Mouse (Mus musculus) hindbrain, embryonic 10.5 days (tissue): ENCODE results near the gene Prkab2. TPM values are rescaled to one million over a fixed set of nuclear protein-coding genes. Genes with fewer than 3 reads are reported as not detected.

ENCODE experiments used
- DNase-seq: peaks from one replicate; pipeline ENCODE4 v3.0.0-alpha.2; 2017; ENCODE audit warnings: low spot score
- H3K27ac ChIP-seq: fragments of 300-500 bp; sonication (generic); 2 replicates; pipeline ENCODE4 v1.5.1; 2016; ENCODE audit warnings: mild to moderate bottlenecking, moderate library complexity
- H3K27me3 ChIP-seq: fragments of 300-500 bp; sonication (generic); 2 replicates; pipeline ENCODE4 v1.6.1; 2016; ENCODE audit warnings: mild to moderate bottlenecking; ENCODE audit not compliant: poor library complexity, insufficient read depth, severe bottlenecking
- H3K36me3 ChIP-seq: fragments of 300-500 bp; sonication (generic); 2 replicates; pipeline ENCODE4 v1.6.1; 2016; ENCODE audit warnings: mild to moderate bottlenecking, moderate library complexity
- H3K4me1 ChIP-seq: fragments of 300-500 bp; sonication (generic); replicated peaks from 2 replicates; pipeline ENCODE4 v1.6.1; 2016; ENCODE audit warnings: mild to moderate bottlenecking
- H3K4me3 ChIP-seq: fragments of 300-500 bp; sonication (generic); 2 replicates; pipeline ENCODE4 v1.5.1; 2016; ENCODE audit warnings: mild to moderate bottlenecking, moderate library complexity
- H3K9me3 ChIP-seq: fragments of 300-500 bp; sonication (generic); 2 replicates; pipeline ENCODE4 v1.6.1; 2016; ENCODE audit warnings: mild to moderate bottlenecking, moderate library complexity
- WGBS: fragments of 180-500 bp; shearing (Covaris S2); methylation state at CpG from one replicate; pipeline ENCODE4 v1.1.7; 2016; 5-methylcytosine and 5-hydroxymethylcytosine counted together
- polyA plus RNA-seq: library from polyadenylated mRNA; unstranded; fragments of >200 nt; fragmentation: Nextera tagmentation; extraction: Ambion mirVana; gene quantifications from 2 replicates; pipeline ENCODE4 v1.2.1, GENCODE M21; 2016

The Prkab2 gene
- polyA plus RNA-seq, 1 experiment from 2014 or later = 6.4 TPM

- H3K9me3 ChIP-seq = 0 out of 2 replicates have a peak, but pooled peaks cover 3% of the 10 kb centered on the region
- H3K4me1 ChIP-seq = peaks cover 17% of the 10 kb centered on the region
- H3K36me3 ChIP-seq = peaks cover 15% of the 10 kb centered on the region
- DNase-seq = no peak
- H3K27me3 ChIP-seq = no peaks in the 10 kb centered on the region
- peak overlapping the region; percentile 89 for H3K27ac ChIP-seq
- WGBS = 1% methylated on average over 50 of the region's 50 CpGs
- H3K4me3 ChIP-seq = peak overlapping the region; percentile 87
Measured at GRCm38 (mm10) chr3:97658426-97659193, 617 bp downstream of the Prkab2 start.

DNA sequence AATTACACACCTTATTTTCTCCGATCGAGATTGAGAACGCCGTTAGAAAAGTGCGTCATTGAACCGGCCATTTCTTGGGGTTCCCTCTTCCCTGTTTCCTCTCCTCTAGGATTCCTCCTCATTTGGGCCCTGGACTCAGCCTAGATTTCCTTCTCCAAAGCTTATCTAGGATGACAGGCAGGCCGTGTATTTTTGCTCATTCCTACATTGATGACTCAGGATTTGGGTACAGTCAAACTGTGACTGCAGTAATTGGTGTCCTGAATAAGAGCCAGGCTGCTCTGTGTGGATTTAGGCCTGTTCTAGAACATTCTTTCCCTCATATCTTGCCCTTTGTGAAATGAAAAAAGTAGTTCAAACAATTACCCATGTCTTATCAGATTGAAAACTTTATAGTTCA, 1.8 kb downstream of the Prkab2 start:
- H3K27me3 ChIP-seq = no peaks in the 10 kb centered on the region
- H3K4me1 ChIP-seq = peaks cover 17% of the 10 kb centered on the region
- H3K36me3 ChIP-seq = peaks cover 26% of the 10 kb centered on the region
- no peak overlapping the region for H3K27ac ChIP-seq
- H3K9me3 ChIP-seq = 0 out of 2 replicates have a peak, but pooled peaks cover 2% of the 10 kb centered on the region
- 94% methylated on average over 7 of the region's 7 CpGs for WGBS
- DNase-seq = no peak
- H3K4me3 ChIP-seq = peak overlapping the region; percentile 87; the same call in 1 of the 2 replicates

DNA sequence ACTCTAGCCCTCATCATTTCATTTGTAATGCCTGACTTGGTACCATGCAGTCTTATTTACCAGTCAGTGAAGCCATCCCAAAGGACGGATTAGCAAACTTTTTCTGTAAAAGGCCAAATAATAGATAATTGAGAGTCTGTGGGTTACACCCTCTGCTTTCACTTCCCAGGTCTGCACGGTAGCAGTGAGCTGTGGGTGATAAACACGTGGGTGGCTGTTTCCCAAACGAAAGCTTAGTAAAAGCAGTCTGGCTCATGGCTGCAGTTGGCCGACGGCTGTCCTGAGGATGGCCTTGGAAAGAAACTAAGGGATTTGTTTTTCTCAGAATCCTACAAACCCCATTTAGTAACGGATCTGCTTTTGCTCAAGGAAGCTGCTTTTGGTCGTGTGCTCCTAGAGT, 3.2 kb downstream of the Prkab2 start:
- no peaks in the 10 kb centered on the region for H3K9me3 ChIP-seq
- H3K27me3 ChIP-seq = no peaks in the 10 kb centered on the region
- H3K36me3 ChIP-seq = peaks cover 38% of the 10 kb centered on the region
- H3K4me3 ChIP-seq = no peak overlapping the region
- no peak overlapping the region for H3K27ac ChIP-seq
- no peak for DNase-seq
- WGBS = 79% methylated on average over 8 of the region's 8 CpGs
- peaks cover 17% of the 10 kb centered on the region for H3K4me1 ChIP-seq

DNA sequence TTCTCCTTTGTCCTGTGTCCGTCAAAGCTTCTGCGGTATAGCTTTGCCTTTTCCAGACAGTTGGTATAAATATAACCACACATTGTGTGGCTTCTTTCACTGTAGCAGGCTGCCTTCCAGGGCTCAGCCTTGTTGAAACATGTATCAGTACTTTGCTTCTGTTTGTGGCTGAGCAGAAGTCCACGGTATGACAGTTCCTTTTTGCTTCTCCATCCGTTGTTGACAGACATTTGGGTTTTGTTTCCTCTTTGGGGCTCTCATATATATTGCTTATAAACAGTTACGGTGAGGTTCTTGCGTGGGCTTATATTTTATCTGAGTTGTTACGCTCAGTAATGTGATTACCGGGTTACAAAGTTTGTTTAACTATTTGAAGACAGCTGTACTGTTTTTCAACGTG, 7.5 kb downstream of the Prkab2 start:
- 94% methylated on average over 9 of the region's 9 CpGs for WGBS
- H3K27ac ChIP-seq = no peak overlapping the region
- H3K4me1 ChIP-seq = no peaks in the 10 kb centered on the region
- peaks cover 78% of the 10 kb centered on the region for H3K36me3 ChIP-seq
- DNase-seq = no peak
- no peak overlapping the region for H3K4me3 ChIP-seq
- no peaks in the 10 kb centered on the region for H3K27me3 ChIP-seq
- no peaks in the 10 kb centered on the region for H3K9me3 ChIP-seq

- no peaks in the 10 kb centered on the region for H3K9me3 ChIP-seq
- DNase-seq = no peak
- H3K36me3 ChIP-seq = peaks cover 82% of the 10 kb centered on the region
- no peak overlapping the region for H3K27ac ChIP-seq
- WGBS = 80% methylated on average over 8 of the region's 8 CpGs
- no peaks in the 10 kb centered on the region for H3K4me1 ChIP-seq
- no peaks in the 10 kb centered on the region for H3K27me3 ChIP-seq
- no peak overlapping the region for H3K4me3 ChIP-seq
Measured at GRCm38 (mm10) chr3:97666154-97666553, 8.2 kb downstream of the Prkab2 start.

- Histone ChIP-seq H3K27ac (no peak overlapping the region), H3K4me3 (no peak overlapping the region), H3K27me3 (no peaks in the 10 kb centered on the region), H3K4me1 (no peaks in the 10 kb centered on the region), H3K36me3 (peaks cover 92% of the 10 kb centered on the region), H3K9me3 (no peaks in the 10 kb centered on the region)
- no peak for DNase-seq
- 81% methylated on average over 14 of the region's 14 CpGs for WGBS
Measured at GRCm38 (mm10) chr3:97667093-97667675, 9.2 kb downstream of the Prkab2 start.

DNA sequence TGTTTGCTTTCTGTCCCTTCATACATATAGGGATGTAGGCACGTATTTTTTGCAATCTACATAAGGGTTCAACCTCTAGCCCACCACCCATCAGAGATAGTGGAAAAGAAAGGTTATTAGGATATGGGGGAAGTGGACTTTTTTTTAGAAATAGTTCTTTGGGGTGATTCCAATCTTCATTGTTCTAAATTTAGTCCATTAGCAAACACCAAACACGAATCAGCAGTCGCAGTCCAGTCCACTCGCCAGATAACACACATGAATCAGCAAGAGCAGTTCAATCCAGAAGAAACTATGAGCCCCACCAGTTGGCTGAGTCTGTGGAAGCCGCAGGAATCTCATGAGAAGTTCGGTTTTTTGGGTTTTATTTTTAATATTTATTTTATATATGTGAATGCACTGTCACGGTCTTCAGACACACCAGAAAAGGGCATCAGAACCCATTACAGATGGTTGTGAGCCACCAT, 16.7 kb downstream of the Prkab2 start, which contains the start of gene Gm17651:
Gm17651 (minus strand) TSS at position 51 of the 467 bp plus-strand sequence.
- Histone ChIP-seq H3K27ac (no peak within 1 kb of the TSS), H3K4me1 (no peaks in the 10 kb centered on the region), H3K4me3 (no peak within 1 kb of the TSS), H3K36me3 (peaks cover 26% of the 10 kb centered on the region), H3K27me3 (peaks cover 3% of the 10 kb centered on the region), H3K9me3 (no peaks in the 10 kb centered on the region)
- 89% methylated on average over 7 of the region's 7 CpGs for WGBS
- DNase-seq = no peak

- peaks cover 13% of the 10 kb centered on the region for H3K27me3 ChIP-seq
- peaks cover 13% of the 10 kb centered on the region for H3K36me3 ChIP-seq
- 92% methylated on average over 3 of the region's 3 CpGs for WGBS
- no peak overlapping the region for H3K27ac ChIP-seq
- no peaks in the 10 kb centered on the region for H3K9me3 ChIP-seq
- peaks cover 6% of the 10 kb centered on the region for H3K4me1 ChIP-seq
- no peak for DNase-seq
- no peak overlapping the region for H3K4me3 ChIP-seq
Measured at GRCm38 (mm10) chr3:97676126-97676525, 18.1 kb downstream of the Prkab2 start.

GRCm38 (mm10) chr3:97678416-97678815, 20.4 kb downstream of the Prkab2 start:
- peaks cover 22% of the 10 kb centered on the region for H3K4me1 ChIP-seq
- H3K36me3 ChIP-seq = no peaks in the 10 kb centered on the region
- no peak overlapping the region for H3K27ac ChIP-seq
- no peaks in the 10 kb centered on the region for H3K9me3 ChIP-seq
- no peak overlapping the region for H3K4me3 ChIP-seq
- 97% methylated on average over 3 of the region's 3 CpGs for WGBS
- H3K27me3 ChIP-seq = peaks cover 35% of the 10 kb centered on the region
- no peak for DNase-seq

DNA sequence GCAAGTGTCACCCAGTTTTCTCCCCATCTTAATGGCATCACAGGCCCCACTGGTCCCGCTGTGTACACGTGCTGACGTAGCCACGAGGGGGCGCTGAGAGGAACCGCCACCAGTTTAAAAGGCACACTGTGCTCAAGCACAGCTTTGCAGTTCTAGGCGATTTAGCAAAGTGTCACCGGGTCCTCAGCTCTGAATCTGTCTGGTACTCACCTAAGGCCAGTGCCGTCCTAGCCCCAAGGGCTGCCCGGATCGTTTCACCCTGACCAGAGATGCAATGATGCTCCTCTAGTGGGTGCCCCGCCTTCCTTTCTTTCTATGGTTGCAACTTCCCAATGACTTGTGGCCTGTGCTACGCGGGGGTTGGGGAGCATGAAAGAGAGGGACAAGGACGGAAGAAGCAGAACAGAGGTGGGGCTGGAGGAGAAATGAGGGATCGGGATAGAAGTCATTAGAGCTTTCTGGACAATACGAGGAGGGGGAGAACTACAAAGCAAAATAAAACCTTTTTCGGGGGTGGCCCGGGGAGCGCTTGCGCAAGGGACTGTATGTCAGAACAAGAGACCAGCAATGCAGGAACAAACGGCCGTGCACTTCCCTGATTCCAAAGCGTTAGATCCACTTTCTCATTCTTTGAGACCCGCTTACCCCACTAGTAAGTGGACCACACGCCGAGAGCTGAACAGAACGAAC, 22.8 kb downstream of the Prkab2 start:
- peak overlapping the region; percentile 59 for H3K27ac ChIP-seq
- WGBS = 2% methylated on average over 28 of the region's 28 CpGs
- H3K9me3 ChIP-seq = no peaks in the 10 kb centered on the region
- peaks cover 34% of the 10 kb centered on the region for H3K4me1 ChIP-seq
- H3K27me3 ChIP-seq = peaks cover 52% of the 10 kb centered on the region
- DNase-seq = peak; percentile 79
- no peaks in the 10 kb centered on the region for H3K36me3 ChIP-seq
- peak overlapping the region; percentile 56 for H3K4me3 ChIP-seq

- H3K4me1 ChIP-seq = peaks cover 34% of the 10 kb centered on the region
- H3K4me3 ChIP-seq = peak overlapping the region; percentile 56
- WGBS = 1% methylated on average over 33 of the region's 33 CpGs
- H3K36me3 ChIP-seq = no peaks in the 10 kb centered on the region
- H3K9me3 ChIP-seq = no peaks in the 10 kb centered on the region
- DNase-seq = peak; percentile 82
- peak overlapping the region; percentile 59 for H3K27ac ChIP-seq
- peaks cover 52% of the 10 kb centered on the region for H3K27me3 ChIP-seq
Measured at GRCm38 (mm10) chr3:97681321-97682158, 23.5 kb downstream of the Prkab2 start.

GRCm38 (mm10) chr3:97682159-97682502, 24.1 kb downstream of the Prkab2 start:
- DNase-seq = no peak
- Histone ChIP-seq H3K27me3 (peaks cover 52% of the 10 kb centered on the region), H3K27ac (no peak overlapping the region), H3K36me3 (no peaks in the 10 kb centered on the region), H3K4me1 (peaks cover 34% of the 10 kb centered on the region), H3K9me3 (no peaks in the 10 kb centered on the region), H3K4me3 (peak overlapping the region; percentile 56)
- WGBS = under 1% methylated on average over 11 of the region's 11 CpGs
